Mouse (Mus musculus): ENCODE results near the gene Nfasc. TPM values are rescaled to one million over a fixed set of nuclear protein-coding genes. Genes with fewer than 3 reads are reported as not detected.

Nfasc gene
- polyA plus RNA-seq, 1 experiment: not detected

DNA sequence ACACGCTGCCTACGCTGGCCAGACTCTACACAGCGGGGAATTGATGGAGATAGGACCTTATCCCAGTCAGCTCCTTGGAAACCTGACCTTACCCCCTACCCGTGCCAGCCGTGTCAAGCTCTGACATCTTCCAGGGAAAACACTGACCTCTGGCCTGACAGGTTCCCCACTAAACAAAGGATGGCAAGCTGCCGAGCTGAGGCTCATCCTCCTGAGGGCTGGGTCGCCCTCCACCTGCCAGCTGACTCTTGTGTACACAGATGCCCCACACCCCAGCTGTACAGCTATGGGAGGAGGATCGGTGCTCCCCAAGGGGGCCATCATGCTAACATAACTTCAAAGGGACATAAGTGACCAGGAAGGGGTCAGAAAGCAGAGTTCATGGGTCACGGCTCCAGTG lies 47.6 kb downstream of the Nfasc start:
- TF ChIP-seq GATA1 (IDR thresholded peaks at IDR 0.05; ENCODE audit: low read length): no peak

DNA sequence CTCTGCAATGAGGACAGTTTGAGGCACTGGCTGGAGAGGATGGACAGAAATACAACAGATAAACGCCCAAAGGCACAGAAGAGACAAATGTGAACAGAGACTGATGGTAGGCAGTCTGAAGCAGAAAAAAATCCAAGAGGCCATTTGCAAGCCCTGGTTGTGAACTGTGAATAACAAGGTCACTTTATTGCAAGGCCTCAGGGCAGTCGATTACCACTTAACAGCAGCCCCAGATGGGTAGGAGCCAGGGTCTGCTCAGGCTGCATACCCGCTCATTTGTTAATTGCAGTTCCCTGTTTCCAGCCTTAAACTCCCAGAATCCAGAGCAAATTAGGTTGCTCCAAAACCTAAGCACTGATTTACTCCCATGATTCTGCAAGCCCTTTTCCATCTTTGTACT lies 52.4 kb downstream of the Nfasc start:
- no peak for TF ChIP-seq GATA1 (IDR thresholded peaks at IDR 0.05; ENCODE audit: low read length)

DNA sequence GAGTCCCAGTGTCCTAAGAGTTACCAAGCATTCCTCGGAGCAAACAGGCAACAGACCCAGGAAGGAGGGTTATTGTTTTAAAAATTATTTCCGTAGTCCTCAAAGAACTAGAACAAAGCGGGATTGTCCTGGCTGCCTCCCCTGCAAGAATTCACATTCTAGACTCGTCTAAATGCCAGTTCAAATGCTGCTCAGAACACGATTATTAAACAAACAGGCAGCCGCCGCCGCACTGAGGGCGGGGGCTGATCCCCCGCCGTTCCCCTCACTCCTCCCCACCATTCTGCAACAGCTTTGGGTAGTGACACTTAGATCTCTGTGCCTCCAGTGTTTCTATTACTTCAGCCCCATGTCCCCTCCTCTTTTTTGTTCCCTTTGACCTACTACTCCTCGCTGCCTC lies 62.7 kb downstream of the Nfasc start:
- no peak for TF ChIP-seq GATA1 (IDR thresholded peaks at IDR 0.05; ENCODE audit: low read length)

DNA sequence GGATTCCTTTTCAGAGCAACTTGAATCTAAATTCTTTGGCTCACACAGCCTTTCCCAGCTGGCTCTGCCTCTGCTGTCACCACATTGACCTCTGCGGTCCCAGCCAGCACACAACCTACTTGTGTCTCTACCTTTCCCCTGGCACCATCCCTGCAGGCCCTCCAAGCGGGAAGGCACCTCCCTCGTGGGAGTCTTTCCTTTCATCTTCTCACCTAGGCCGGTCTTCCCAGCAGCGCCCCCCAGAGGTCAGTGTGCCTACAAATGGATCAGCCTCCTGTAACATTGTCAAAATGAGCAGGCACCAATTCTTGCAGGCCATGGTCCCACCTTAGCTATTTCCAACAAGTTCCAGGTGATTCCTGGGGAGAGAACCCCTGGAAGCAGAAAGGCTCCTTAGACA lies 63.5 kb downstream of the Nfasc start:
- TF ChIP-seq GATA1 (IDR thresholded peaks at IDR 0.05; ENCODE audit: low read length): no peak

DNA sequence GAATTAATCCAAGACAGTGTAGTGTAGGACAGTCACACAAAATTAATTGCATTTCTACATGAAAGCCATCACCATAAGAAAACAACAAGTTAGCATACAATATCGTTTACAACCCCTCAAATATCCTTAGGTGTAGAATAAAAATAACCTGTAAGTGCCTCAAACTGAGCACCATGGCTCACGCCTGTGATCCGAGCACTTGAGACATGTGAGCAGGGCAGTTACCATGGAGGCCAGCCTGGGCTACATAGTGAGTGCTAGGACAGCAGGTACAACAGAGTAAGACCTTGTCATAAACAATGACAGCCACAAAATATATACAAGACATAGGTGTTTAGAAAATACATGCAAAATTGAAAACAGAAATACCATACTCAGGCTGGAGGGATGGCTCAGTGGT lies 68.9 kb downstream of the Nfasc start:
- no peak for TF ChIP-seq GATA1 (IDR thresholded peaks at IDR 0.05; ENCODE audit: low read length)

DNA sequence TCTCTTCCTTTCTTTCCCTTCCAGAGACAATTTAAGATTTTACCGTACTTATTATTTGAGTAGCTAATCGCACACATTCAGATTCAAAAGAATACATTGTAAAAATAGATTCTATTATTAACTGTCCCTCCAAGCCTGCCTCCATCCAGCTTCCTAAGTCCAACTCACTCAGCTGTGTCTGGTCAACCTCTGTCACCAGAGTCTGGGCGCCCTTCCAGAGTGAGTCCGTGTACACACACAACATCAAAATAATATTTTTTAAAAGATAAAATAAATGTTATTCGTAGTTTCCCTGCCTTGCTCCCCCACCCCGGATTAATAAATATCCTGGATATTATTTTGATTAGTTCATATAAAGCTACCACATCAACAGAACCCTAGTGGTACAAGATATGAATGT lies 72.4 kb downstream of the Nfasc start:
- TF ChIP-seq GATA1 (IDR thresholded peaks at IDR 0.05; ENCODE audit: low read length): no peak

DNA sequence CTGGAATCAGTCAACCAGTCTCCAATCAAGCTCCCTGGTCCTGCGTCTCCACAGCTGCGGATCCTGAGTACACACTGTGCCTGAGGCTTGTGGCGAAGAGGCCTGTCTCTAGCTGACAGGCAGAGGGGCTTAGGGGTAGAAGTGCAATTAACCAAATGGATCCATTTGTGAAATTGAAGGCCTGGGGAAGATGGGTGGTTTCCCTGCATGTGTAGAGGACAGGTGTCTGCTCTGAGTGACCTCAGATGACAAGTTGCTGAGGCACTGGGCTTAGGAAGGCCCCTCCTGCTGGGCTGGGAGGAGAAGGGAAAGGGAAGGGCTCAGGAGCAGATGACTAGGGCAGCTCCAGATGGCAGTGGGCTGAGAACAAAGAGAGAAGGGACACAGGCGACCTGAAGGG lies 81.2 kb downstream of the Nfasc start:
- TF ChIP-seq GATA1 (IDR thresholded peaks at IDR 0.05; ENCODE audit: low read length): no peak

DNA sequence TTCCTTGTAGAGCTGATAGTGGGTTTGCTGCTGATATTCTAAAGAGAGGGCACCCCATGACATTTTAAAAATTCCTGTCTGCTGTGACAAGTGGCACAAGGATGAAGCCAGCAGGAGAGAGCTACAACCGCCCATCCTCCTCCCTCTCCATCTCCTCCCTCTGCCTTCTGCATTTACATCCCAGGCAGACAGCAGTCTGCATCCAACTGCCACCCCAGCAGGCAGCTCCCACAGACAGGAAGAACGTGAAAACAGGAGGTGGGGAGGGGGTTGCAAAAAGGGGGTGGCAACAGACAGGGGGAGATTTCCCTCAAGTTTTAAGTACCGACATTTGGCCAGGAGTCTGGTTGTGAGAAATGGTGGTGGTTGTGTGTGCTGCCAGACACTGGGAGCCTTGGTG lies 82.0 kb downstream of the Nfasc start:
- TF ChIP-seq GATA1 (IDR thresholded peaks at IDR 0.05; ENCODE audit: low read length): no peak

DNA sequence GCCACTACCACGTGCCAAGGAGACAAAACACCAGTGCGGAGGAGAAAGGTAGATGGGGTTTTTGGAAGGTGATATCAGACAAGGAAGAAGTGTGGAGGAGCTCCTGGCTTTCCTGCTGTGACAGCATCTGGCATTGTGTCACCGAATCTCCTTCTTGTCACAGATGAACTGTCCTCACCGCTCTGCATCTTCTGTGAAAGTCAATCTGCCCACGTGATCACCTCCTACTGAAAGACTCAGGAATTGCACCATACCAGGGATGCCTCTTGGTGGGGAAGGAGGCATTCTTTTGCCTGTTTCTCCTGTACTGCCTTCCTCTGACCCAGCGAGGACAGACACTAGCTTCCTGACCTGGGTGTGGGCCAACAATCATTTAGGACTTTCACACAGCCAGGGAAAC lies 86.0 kb downstream of the Nfasc start:
- no peak for TF ChIP-seq GATA1 (IDR thresholded peaks at IDR 0.05; ENCODE audit: low read length)

DNA sequence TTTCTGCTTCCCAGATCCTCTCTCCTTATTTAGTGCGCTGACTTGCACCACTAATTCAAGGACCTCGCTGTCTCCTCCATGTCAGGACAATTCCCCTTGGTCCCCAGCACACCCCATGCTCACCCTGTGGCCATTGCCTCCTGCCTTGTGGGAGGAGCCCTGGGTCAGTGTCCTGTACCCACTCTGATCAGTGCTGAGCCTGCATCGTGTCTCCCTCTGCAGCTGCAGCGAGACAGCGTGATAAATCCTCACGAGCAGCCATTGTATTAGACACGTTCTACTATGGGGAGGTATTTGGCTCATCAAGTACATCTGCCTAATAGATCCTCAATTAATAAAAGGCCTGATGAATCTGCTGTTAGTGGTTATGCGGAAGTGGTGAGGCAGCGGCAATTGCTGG lies 86.8 kb downstream of the Nfasc start:
- TF ChIP-seq GATA1 (IDR thresholded peaks at IDR 0.05; ENCODE audit: low read length): no peak

DNA sequence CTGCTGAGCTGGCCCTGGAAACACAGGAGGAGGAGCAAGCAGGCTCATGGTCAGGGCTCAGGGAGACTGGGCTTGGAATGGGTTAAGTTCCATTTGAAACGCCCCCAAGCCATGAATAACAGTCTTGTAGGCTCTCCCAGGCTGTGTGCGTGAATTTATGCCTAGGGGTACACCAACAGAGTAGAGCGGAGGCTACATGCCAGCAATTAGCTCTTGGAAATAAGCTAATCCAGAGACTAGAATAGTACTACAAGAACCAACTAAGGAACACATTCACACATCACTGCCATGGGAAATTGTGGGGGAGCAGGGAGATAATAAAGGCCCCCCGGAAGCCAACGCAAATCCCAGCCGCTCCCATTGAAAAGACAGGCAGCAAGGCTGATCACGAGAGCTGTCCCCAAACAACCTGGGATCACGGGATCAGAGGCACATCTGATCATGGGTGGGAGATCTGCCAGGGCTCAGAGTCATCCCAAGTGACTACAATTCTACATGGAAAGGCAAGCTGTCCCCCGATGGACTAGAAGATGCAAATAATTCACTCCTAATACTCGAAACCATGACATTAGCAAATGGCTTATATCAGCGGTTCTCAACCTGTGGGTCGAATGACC lies 87.6 kb downstream of the Nfasc start:
- TF ChIP-seq GATA1 (IDR thresholded peaks at IDR 0.05; ENCODE audit: low read length): no peak

DNA sequence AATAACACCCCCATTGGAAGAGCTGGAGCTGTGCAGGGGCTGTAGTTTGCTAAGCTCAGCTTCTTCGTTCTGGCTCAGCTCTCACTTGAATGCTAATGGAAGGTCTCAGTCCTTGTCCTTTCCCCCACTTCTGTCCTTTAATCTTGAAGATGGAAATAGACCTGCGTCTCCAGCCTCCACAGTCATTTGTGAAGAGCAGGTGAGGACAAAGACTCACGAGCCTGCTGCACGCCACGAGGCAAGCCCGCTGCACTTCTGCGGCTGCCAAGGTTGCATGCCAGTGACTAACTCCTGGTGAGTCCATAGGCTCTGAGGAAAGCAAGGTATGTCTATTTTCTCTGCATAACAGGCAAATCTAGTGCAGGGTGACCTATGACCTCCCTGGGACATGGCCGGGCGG lies 88.4 kb downstream of the Nfasc start:
- no peak for TF ChIP-seq GATA1 (IDR thresholded peaks at IDR 0.05; ENCODE audit: low read length)

DNA sequence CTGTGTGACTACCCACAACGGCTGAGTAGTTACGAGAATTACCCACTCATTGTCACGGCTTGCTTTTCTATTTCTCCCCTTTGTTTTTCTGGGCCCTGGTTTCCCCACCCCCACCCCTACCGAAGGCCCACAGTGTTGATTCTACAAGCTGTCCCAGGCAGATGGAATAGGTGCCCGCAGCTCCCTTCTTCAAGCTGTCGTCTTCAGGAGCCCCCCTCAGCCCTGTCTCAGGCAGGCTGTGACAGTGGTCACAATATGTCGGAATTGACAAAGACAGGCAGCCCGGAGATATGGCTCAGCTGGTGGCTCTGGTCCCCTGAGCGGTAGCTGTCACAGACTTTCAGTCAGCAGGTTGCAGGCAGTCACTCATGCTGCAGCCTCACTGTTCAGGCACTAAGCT lies 90.9 kb downstream of the Nfasc start:
- no peak for TF ChIP-seq GATA1 (IDR thresholded peaks at IDR 0.05; ENCODE audit: low read length)

DNA sequence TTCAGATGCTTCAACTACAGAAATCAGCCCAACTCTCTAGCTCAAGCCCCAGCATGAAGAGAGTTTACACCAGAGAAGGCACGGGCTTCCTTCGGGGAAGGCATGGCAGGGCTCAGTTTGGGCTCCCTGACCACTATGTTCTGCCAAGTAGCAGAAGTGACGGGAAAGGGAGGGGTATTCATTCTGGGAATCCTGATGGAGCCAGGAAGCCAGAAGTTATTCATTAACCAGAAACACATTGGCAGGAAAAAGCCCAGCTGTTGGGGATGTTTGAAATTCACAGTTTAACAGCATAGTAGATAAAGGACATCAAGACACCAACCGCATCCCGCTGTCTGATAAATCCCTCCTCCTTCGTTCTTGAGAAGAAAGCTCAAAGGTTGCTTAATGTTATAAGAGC lies 93.6 kb downstream of the Nfasc start:
- TF ChIP-seq GATA1 (IDR thresholded peaks at IDR 0.05; ENCODE audit: low read length): no peak

DNA sequence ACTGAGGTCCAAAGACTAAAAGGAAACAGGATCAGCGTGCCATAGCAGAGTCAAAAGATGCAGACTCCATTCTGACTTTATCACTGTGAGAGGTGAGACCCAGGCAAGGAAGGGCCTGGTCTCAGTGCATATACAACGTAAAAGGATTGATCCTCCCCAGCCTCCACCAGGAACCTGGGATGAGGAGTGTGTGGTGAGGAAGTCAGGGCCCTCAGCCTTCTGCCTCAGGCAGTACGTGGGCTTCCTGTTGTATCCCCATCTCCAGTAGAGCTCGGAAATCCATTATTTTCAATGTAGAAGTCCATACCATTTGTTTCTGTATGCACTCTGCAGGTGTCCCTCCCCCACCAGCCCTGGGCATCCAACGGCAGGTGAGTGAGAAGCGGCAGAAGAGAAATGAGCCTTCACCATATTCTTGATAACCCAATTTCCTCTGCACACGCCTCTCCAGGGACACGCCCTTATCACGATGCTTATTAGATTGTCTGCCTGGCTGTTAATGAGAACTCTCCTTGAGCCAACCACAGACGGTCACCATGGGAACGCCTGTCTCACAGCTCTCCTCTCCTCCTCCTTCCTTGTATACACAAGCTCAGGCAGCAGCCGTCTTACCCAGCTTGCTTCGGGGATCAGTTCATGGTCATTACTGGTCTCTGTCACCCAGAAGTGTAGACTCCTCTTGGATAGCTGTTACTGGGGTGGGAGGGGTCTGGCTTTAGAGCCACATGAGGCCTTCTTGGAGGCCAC lies 100.4 kb downstream of the Nfasc start:
- no peak for TF ChIP-seq GATA1 (IDR thresholded peaks at IDR 0.05; ENCODE audit: low read length)

DNA sequence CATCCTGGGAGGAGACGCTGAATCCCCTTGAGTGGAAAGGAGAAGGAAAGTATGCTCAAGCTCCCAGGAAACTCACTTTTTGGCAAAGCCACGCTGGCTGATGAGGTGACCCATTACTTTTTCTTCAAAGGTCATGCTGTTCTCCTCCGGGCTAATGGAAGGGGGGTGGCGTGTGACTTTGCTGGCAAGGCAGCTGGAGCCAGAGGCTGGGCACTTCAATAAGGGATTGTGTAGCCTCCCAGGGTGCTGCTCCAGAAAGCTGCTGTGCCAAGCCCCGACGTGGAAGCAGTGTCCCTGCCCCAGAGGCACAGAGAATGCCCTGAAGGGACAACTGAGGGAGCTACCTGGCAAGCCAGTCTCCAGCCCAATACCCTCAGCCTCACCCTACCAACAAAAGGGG lies 101.3 kb downstream of the Nfasc start:
- no peak for TF ChIP-seq GATA1 (IDR thresholded peaks at IDR 0.05; ENCODE audit: low read length)

DNA sequence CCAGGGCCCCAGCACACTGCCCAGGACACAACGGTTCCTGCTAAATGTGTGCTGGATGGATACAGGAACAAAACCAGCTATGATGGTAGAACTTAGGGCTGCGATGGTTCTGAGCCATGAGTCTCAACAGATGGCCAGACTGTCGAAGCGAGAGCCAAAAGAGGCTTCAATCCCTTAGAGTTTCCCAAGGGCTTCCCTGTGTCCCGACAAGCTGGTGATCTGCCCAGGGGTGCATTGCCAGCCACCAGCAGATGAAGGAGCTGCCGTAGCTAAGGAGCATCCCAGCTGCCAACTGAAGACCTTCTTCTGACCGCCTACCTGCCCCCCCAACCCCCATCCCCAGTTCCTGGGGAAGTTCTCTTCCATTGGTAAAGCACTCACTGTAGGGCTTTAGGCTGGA lies 104.3 kb downstream of the Nfasc start:
- no peak for TF ChIP-seq GATA1 (IDR thresholded peaks at IDR 0.05; ENCODE audit: low read length)
